Mouse (Mus musculus): ENCODE data around the gene Olfr541.
"Not testable (repeated sequence)": the region's sequence is repeated elsewhere in the genome, so short reads cannot be mapped to it uniquely, and the experiment has no call there.

Olfr541 gene

GRCm38 (mm10) chr7:140696967-140697366, at the start of gene Olfr541:
Olfr541 (plus strand) TSS chr7:140697267.
- DNase-seq (ENCODE audit: low spot score) = no peak

- DNase-seq (ENCODE audit: low spot score) = no peak
Measured at GRCm38 (mm10) chr7:140659630-140660029, 37.4 kb upstream of the Olfr541 start, which contains the start of gene Olfr539. Olfr539 (plus strand) TSS chr7:140659930.

- DNase-seq (ENCODE audit: low spot score) = not testable (repeated sequence)
Measured at GRCm38 (mm10) chr7:140670693-140671092, 26.4 kb upstream of the Olfr541 start.

GRCm38 (mm10) chr7:140675863-140676262, 21.2 kb upstream of the Olfr541 start:
- no peak for DNase-seq (ENCODE audit: low spot score)

- not testable (repeated sequence) for DNase-seq (ENCODE audit: low spot score)
Measured at GRCm38 (mm10) chr7:140679591-140679990, 17.5 kb upstream of the Olfr541 start.

GRCm38 (mm10) chr7:140681651-140682050, 15.4 kb upstream of the Olfr541 start, which contains the start of gene Olfr45:
Olfr45 (plus strand) TSS chr7:140681951.
- DNase-seq (ENCODE audit: low spot score) = no peak

- DNase-seq (ENCODE audit: low spot score) = no peak
Measured at GRCm38 (mm10) chr7:140706348-140706747, 9.3 kb downstream of the Olfr541 start.

GRCm38 (mm10) chr7:140707536-140708284, 10.6 kb downstream of the Olfr541 start:
- peak; percentile 58 for DNase-seq (ENCODE audit: low spot score)

- DNase-seq (ENCODE audit: low spot score) = peak; percentile 9
Measured at GRCm38 (mm10) chr7:140717155-140718055, 20.3 kb downstream of the Olfr541 start.

GRCm38 (mm10) chr7:140721095-140721494, 24.0 kb downstream of the Olfr541 start:
- DNase-seq (ENCODE audit: low spot score) = peak; percentile 14

GRCm38 (mm10) chr7:140725558-140725957, 28.5 kb downstream of the Olfr541 start:
- DNase-seq (ENCODE audit: low spot score) = no peak

- no peak for DNase-seq (ENCODE audit: low spot score)
Measured at GRCm38 (mm10) chr7:140733162-140733561, 36.1 kb downstream of the Olfr541 start.

GRCm38 (mm10) chr7:140747402-140747801, 50.3 kb downstream of the Olfr541 start:
- no peak for DNase-seq (ENCODE audit: low spot score)

- DNase-seq (ENCODE audit: low spot score) = peak; percentile 19
Measured at GRCm38 (mm10) chr7:140748116-140748826, 51.2 kb downstream of the Olfr541 start.

GRCm38 (mm10) chr7:140748827-140749160, 51.7 kb downstream of the Olfr541 start:
- DNase-seq (ENCODE audit: low spot score) = no peak

GRCm38 (mm10) chr7:140754556-140754955, 57.5 kb downstream of the Olfr541 start:
- DNase-seq (ENCODE audit: low spot score) = peak; percentile 60

Measured in adipocyte (in vitro differentiated cells).